Mouse (Mus musculus) forebrain, embryonic 14.5 days (tissue): Measurements from ENCODE around the gene S1pr4. TPM values are rescaled to one million over a fixed set of nuclear protein-coding genes. Genes with fewer than 3 reads are reported as not detected.

Experiments
- ATAC-seq: fragments of 200-750 bp; cut with Nextera tagmentation; 2 replicates; pipeline ENCODE4 v1.8.0; 2017; ENCODE audit warnings: mild to moderate bottlenecking, moderate library complexity
- DNase-seq: peaks from one replicate; pipeline ENCODE4 v3.0.0-alpha.2; 2015; ENCODE audit warnings: low spot score
- H3K27ac ChIP-seq: fragments of 300-500 bp; sonication (generic); 2 replicates; pipeline ENCODE4 v1.5.1; 2014; ENCODE audit warnings: low read depth, mild to moderate bottlenecking, control low read depth, low read length, moderate library complexity
- H3K27me3 ChIP-seq: fragments of 300-500 bp; sonication (generic); replicated peaks from 2 replicates; pipeline ENCODE4 v1.6.1; 2014; ENCODE audit warnings: low read length, control low read depth, mixed read lengths; ENCODE audit not compliant: control insufficient read depth, insufficient read depth
- H3K36me3 ChIP-seq: fragments of 300-500 bp; sonication (generic); 2 replicates; pipeline ENCODE4 v1.6.1; 2014; ENCODE audit warnings: low read length, control low read depth; ENCODE audit not compliant: control insufficient read depth, insufficient read depth
- H3K4me1 ChIP-seq: fragments of 300-500 bp; sonication (generic); 2 replicates; pipeline ENCODE4 v1.6.1; 2014; ENCODE audit warnings: antibody characterized with exemption, low read length, control low read depth; ENCODE audit not compliant: control insufficient read depth, insufficient read depth
- H3K4me2 ChIP-seq: fragments of 300-500 bp; sonication (generic); 2 replicates; pipeline ENCODE4 v1.6.1; 2014; ENCODE audit warnings: mild to moderate bottlenecking, control low read depth, low read length
- H3K4me3 ChIP-seq: fragments of 300-500 bp; sonication (generic); 2 replicates; pipeline ENCODE4 v1.5.1; 2014; ENCODE audit warnings: low read depth, low read length, control low read depth
- H3K9ac ChIP-seq: fragments of 300-500 bp; sonication (generic); 2 replicates; pipeline ENCODE4 v1.6.1; 2014; ENCODE audit warnings: mild to moderate bottlenecking, low read length, control low read depth, moderate library complexity
- H3K9me3 ChIP-seq: fragments of 300-500 bp; sonication (generic); replicated peaks from 2 replicates; pipeline ENCODE4 v1.6.1; 2016; ENCODE audit warnings: low read length, control low read depth, mixed read lengths; ENCODE audit not compliant: control insufficient read depth
- WGBS: fragments of 180-500 bp; shearing (Covaris S2); extraction: QIAGEN DNeasy Blood & Tissue Kit; methylation state at CpG from one replicate; pipeline ENCODE4 v1.1.7; 2014; 5-methylcytosine and 5-hydroxymethylcytosine counted together
- polyA plus RNA-seq: library from polyadenylated mRNA; unstranded; fragments of >200 nt; fragmentation: Nextera tagmentation; extraction: Ambion mirVana; gene quantifications from 2 replicates; pipeline ENCODE4 v1.2.1, GENCODE M21; 2014

S1pr4 gene
- polyA plus RNA-seq, 1 experiment from 2014 or later: 0.53 TPM

GRCm38 (mm10) chr10:81488081-81488480 lies 11.9 kb downstream of the S1pr4 start:
- Histone ChIP-seq H3K4me1 (peaks cover 6% of the 10 kb centered on the region; the same call in 1 of the 2 replicates), H3K4me2 (no peak overlapping the region), H3K36me3 (peaks cover 71% of the 10 kb centered on the region), H3K9ac (no peak overlapping the region), H3K4me3 (no peak overlapping the region), H3K27ac (no peak overlapping the region), H3K9me3 (no peaks in the 10 kb centered on the region), H3K27me3 (no peaks in the 10 kb centered on the region)
- WGBS: 86% methylated on average over 11 of the region's 11 CpGs
- no peak for DNase-seq
- ATAC-seq: no peak

- DNase-seq (no peak), ATAC-seq (no peak)
- WGBS: 91% methylated on average over 10 of the region's 10 CpGs
- Histone ChIP-seq H3K27me3 (no peaks in the 10 kb centered on the region), H3K9ac (no peak overlapping the region), H3K36me3 (peaks cover 55% of the 10 kb centered on the region), H3K27ac (no peak overlapping the region), H3K4me3 (no peak overlapping the region), H3K4me2 (no peak overlapping the region), H3K9me3 (no peaks in the 10 kb centered on the region), H3K4me1 (peaks cover 10% of the 10 kb centered on the region; the same call in 1 of the 2 replicates)
Observed at GRCm38 (mm10) chr10:81486496-81486895, 13.4 kb downstream of the S1pr4 start.

GRCm38 (mm10) chr10:81485479-81486018 lies 14.4 kb downstream of the S1pr4 start:
- ATAC-seq (no peak), DNase-seq (no peak)
- WGBS: 76% methylated on average over 7 of the region's 7 CpGs
- Histone ChIP-seq H3K36me3 (peaks cover 45% of the 10 kb centered on the region), H3K27me3 (no peaks in the 10 kb centered on the region), H3K9ac (no peak overlapping the region), H3K9me3 (no peaks in the 10 kb centered on the region), H3K4me2 (no peak overlapping the region), H3K27ac (no peak overlapping the region), H3K4me1 (peaks cover 14% of the 10 kb centered on the region; the same call in 1 of the 2 replicates), H3K4me3 (no peak overlapping the region)

- H3K4me3 ChIP-seq: no peak overlapping the region
- no peak for DNase-seq
- H3K9ac ChIP-seq: no peak overlapping the region
- ATAC-seq: no peak
- H3K4me1 ChIP-seq: peaks cover 19% of the 10 kb centered on the region
- no peak overlapping the region for H3K4me2 ChIP-seq
- 29% methylated on average over 2 of the region's 2 CpGs for WGBS
- no peaks in the 10 kb centered on the region for H3K9me3 ChIP-seq
- H3K27ac ChIP-seq: no peak overlapping the region
- H3K27me3 ChIP-seq: no peaks in the 10 kb centered on the region
- H3K36me3 ChIP-seq: peaks cover 40% of the 10 kb centered on the region
Observed at GRCm38 (mm10) chr10:81485060-81485449, 14.9 kb downstream of the S1pr4 start.

- Histone ChIP-seq H3K27me3 (no peaks in the 10 kb centered on the region), H3K36me3 (peaks cover 35% of the 10 kb centered on the region), H3K4me3 (no peak overlapping the region), H3K27ac (peak overlapping the region; percentile 48; the same call in 1 of the 2 replicates), H3K9me3 (no peaks in the 10 kb centered on the region), H3K4me2 (no peak overlapping the region), H3K9ac (peak overlapping the region; percentile 8; the same call in 1 of the 2 replicates), H3K4me1 (peaks cover 22% of the 10 kb centered on the region)
- ATAC-seq: no peak
- WGBS: 60% methylated on average over 6 of the region's 6 CpGs
- peak; percentile 54 for DNase-seq
Observed at GRCm38 (mm10) chr10:81484441-81485059, 15.4 kb downstream of the S1pr4 start.

- H3K36me3 ChIP-seq: peaks cover 30% of the 10 kb centered on the region
- no peak for ATAC-seq
- 16% methylated on average over 9 of the region's 9 CpGs for WGBS
- peak overlapping the region; percentile 8; the same call in 1 of the 2 replicates for H3K9ac ChIP-seq
- no peak overlapping the region for H3K4me3 ChIP-seq
- peaks cover 22% of the 10 kb centered on the region for H3K4me1 ChIP-seq
- no peaks in the 10 kb centered on the region for H3K9me3 ChIP-seq
- H3K27ac ChIP-seq: peak overlapping the region; percentile 48; the same call in 1 of the 2 replicates
- DNase-seq: peak; percentile 66
- no peak overlapping the region for H3K4me2 ChIP-seq
- no peaks in the 10 kb centered on the region for H3K27me3 ChIP-seq
Observed at GRCm38 (mm10) chr10:81483983-81484382, 15.9 kb downstream of the S1pr4 start.

- DNase-seq: peak; percentile 67
- peaks cover 23% of the 10 kb centered on the region for H3K4me1 ChIP-seq
- peak within 1 kb of the TSS; percentile 70 for H3K27ac ChIP-seq
- WGBS: 0% methylated on average over 24 of the region's 36 CpGs
- H3K27me3 ChIP-seq: no peaks in the 10 kb centered on the region
- H3K9me3 ChIP-seq: no peaks in the 10 kb centered on the region
- peak; percentile 81 for ATAC-seq
- H3K9ac ChIP-seq: peak within 1 kb of the TSS; percentile 85
- peak within 1 kb of the TSS; percentile 72 for H3K4me3 ChIP-seq
- peaks cover 15% of the 10 kb centered on the region for H3K36me3 ChIP-seq
- peak within 1 kb of the TSS; percentile 60 for H3K4me2 ChIP-seq
Observed at GRCm38 (mm10) chr10:81482533-81482889, 17.4 kb downstream of the S1pr4 start, which contains the start of gene Celf5. Gene Celf5, minus strand, starts transcription at chr10:81482709.

GRCm38 (mm10) chr10:81481605-81482532 lies 18.1 kb downstream of the S1pr4 start:
- DNase-seq (peak; percentile 55), ATAC-seq (peak; percentile 45)

More at GRCm38 (mm10) chr10:81481605-81482532, 18.1 kb downstream of the S1pr4 start:
- WGBS: 3% methylated on average over 28 of the region's 35 CpGs
- peak overlapping the region; percentile 60 for H3K4me2 ChIP-seq
- peak overlapping the region; percentile 70 for H3K27ac ChIP-seq
- peak overlapping the region; percentile 85 for H3K9ac ChIP-seq
- peaks cover 9% of the 10 kb centered on the region for H3K36me3 ChIP-seq
- H3K27me3 ChIP-seq: no peaks in the 10 kb centered on the region
- no peaks in the 10 kb centered on the region for H3K9me3 ChIP-seq
- H3K4me1 ChIP-seq: peaks cover 24% of the 10 kb centered on the region
- peak overlapping the region; percentile 72 for H3K4me3 ChIP-seq
